Mouse (Mus musculus): ENCODE data around the gene Suclg2. TPM values are rescaled to one million over a fixed set of nuclear protein-coding genes. Genes with fewer than 3 reads are reported as not detected.

Suclg2 gene
- polyA plus RNA-seq, 2 experiments: 21.1 to 33.8 TPM

GRCm38 (mm10) chr6:95465322-95465721, 253.3 kb downstream of the Suclg2 start:
- Histone ChIP-seq H3K4me2 (ENCODE audit: low read depth) (no peak overlapping the region), H3K9me3 (ENCODE audit: control insufficient read depth, low read length) (no peaks in the 10 kb centered on the region), H3K27me3 (ENCODE audit: control insufficient read depth, insufficient read depth, low read length) (no peaks in the 10 kb centered on the region), H3K4me3 (ENCODE audit: insufficient read depth in 1 of 2, low read depth in 2 of 2, low read length in 2 of 2) (no peak overlapping the region), H3K27ac (no peak overlapping the region), H3K36me3 (replicated peaks; ENCODE audit: control insufficient read depth, insufficient read depth, low read depth) (no peaks in the 10 kb centered on the region), H3K4me1 (replicated peaks; ENCODE audit: control insufficient read depth in 2 of 2, insufficient read depth in 2 of 2, low read length in 1 of 2) (no peaks in the 10 kb centered on the region), H3K9ac (replicated peaks) (no peak overlapping the region)
- ATAC-seq (ENCODE audit: insufficient read depth): no peak
- 61% methylated on average over 4 of the region's 4 CpGs for WGBS (ENCODE audit: insufficient replicate concordance)
- DNase-seq (ENCODE audit: low read depth in 3 of 3, low spot score in 3 of 3): no peak
- no peak for TF ChIP-seq EP300 (IDR thresholded peaks at IDR 0.05; ENCODE audit: low read depth)
- no peak for TF ChIP-seq CTCF (IDR thresholded peaks at IDR 0.05; ENCODE audit: low read depth)

GRCm38 (mm10) chr6:95459372-95459771, 259.2 kb downstream of the Suclg2 start:
- Histone ChIP-seq H3K27ac (no peak overlapping the region), H3K4me2 (ENCODE audit: low read depth) (no peak overlapping the region), H3K36me3 (replicated peaks; ENCODE audit: control insufficient read depth, insufficient read depth, low read depth) (no peaks in the 10 kb centered on the region), H3K9ac (replicated peaks) (no peak overlapping the region), H3K27me3 (ENCODE audit: control insufficient read depth, insufficient read depth, low read length) (no peaks in the 10 kb centered on the region), H3K4me3 (ENCODE audit: insufficient read depth in 1 of 2, low read depth in 2 of 2, low read length in 2 of 2) (no peak overlapping the region), H3K4me1 (replicated peaks; ENCODE audit: control insufficient read depth in 2 of 2, insufficient read depth in 2 of 2, low read length in 1 of 2) (no peaks in the 10 kb centered on the region), H3K9me3 (ENCODE audit: control insufficient read depth, low read length) (no peaks in the 10 kb centered on the region)
- ATAC-seq (ENCODE audit: insufficient read depth): no peak
- 45% methylated on average over 3 of the region's 3 CpGs for WGBS (ENCODE audit: insufficient replicate concordance)
- DNase-seq (ENCODE audit: low read depth in 3 of 3, low spot score in 3 of 3): no peak
- TF ChIP-seq CTCF (IDR thresholded peaks at IDR 0.05; ENCODE audit: low read depth): no peak
- no peak for TF ChIP-seq EP300 (IDR thresholded peaks at IDR 0.05; ENCODE audit: low read depth)

GRCm38 (mm10) chr6:95446151-95446550, 272.4 kb downstream of the Suclg2 start:
- Histone ChIP-seq H3K27me3 (ENCODE audit: control insufficient read depth, insufficient read depth, low read length) (no peaks in the 10 kb centered on the region), H3K4me1 (replicated peaks; ENCODE audit: control insufficient read depth in 2 of 2, insufficient read depth in 2 of 2, low read length in 1 of 2) (no peaks in the 10 kb centered on the region), H3K27ac (no peak overlapping the region), H3K4me2 (ENCODE audit: low read depth) (no peak overlapping the region), H3K4me3 (ENCODE audit: insufficient read depth in 1 of 2, low read depth in 2 of 2, low read length in 2 of 2) (no peak overlapping the region), H3K9me3 (ENCODE audit: control insufficient read depth, low read length) (no peaks in the 10 kb centered on the region), H3K36me3 (replicated peaks; ENCODE audit: control insufficient read depth, insufficient read depth, low read depth) (no peaks in the 10 kb centered on the region), H3K9ac (replicated peaks) (no peak overlapping the region)
- DNase-seq (ENCODE audit: low read depth in 3 of 3, low spot score in 3 of 3): no peak
- 57% methylated on average over 2 of the region's 2 CpGs for WGBS (ENCODE audit: insufficient replicate concordance)
- TF ChIP-seq CTCF (IDR thresholded peaks at IDR 0.05; ENCODE audit: low read depth) (no peak), EP300 (IDR thresholded peaks at IDR 0.05; ENCODE audit: low read depth) (no peak)
- no peak for ATAC-seq (ENCODE audit: insufficient read depth)

- no peak overlapping the region for H3K4me2 ChIP-seq (ENCODE audit: low read depth)
- ATAC-seq (ENCODE audit: insufficient read depth) (no peak), DNase-seq (ENCODE audit: low read depth in 3 of 3, low spot score in 3 of 3) (no peak)
- H3K36me3 ChIP-seq (replicated peaks; ENCODE audit: control insufficient read depth, insufficient read depth, low read depth): no peaks in the 10 kb centered on the region
- no peak overlapping the region for H3K27ac ChIP-seq
- TF ChIP-seq CTCF (IDR thresholded peaks at IDR 0.05; ENCODE audit: low read depth) (no peak), EP300 (IDR thresholded peaks at IDR 0.05; ENCODE audit: low read depth) (no peak)
- 58% methylated on average over 4 of the region's 4 CpGs for WGBS (ENCODE audit: insufficient replicate concordance)
- H3K4me1 ChIP-seq (replicated peaks; ENCODE audit: control insufficient read depth in 2 of 2, insufficient read depth in 2 of 2, low read length in 1 of 2): no peaks in the 10 kb centered on the region
- H3K9ac ChIP-seq (replicated peaks): no peak overlapping the region
- H3K4me3 ChIP-seq (ENCODE audit: insufficient read depth in 1 of 2, low read depth in 2 of 2, low read length in 2 of 2): no peak overlapping the region
- H3K27me3 ChIP-seq (ENCODE audit: control insufficient read depth, insufficient read depth, low read length): no peaks in the 10 kb centered on the region
- no peaks in the 10 kb centered on the region for H3K9me3 ChIP-seq (ENCODE audit: control insufficient read depth, low read length)
These were observed 273.6 kb downstream of the Suclg2 start for GRCm38 (mm10) chr6:95445036-95445435.

Measured in liver, embryonic 14.5 days (tissue).